11 mouse cellular contexts compared by ENCODE assay signal in the genomic region with DNA sequence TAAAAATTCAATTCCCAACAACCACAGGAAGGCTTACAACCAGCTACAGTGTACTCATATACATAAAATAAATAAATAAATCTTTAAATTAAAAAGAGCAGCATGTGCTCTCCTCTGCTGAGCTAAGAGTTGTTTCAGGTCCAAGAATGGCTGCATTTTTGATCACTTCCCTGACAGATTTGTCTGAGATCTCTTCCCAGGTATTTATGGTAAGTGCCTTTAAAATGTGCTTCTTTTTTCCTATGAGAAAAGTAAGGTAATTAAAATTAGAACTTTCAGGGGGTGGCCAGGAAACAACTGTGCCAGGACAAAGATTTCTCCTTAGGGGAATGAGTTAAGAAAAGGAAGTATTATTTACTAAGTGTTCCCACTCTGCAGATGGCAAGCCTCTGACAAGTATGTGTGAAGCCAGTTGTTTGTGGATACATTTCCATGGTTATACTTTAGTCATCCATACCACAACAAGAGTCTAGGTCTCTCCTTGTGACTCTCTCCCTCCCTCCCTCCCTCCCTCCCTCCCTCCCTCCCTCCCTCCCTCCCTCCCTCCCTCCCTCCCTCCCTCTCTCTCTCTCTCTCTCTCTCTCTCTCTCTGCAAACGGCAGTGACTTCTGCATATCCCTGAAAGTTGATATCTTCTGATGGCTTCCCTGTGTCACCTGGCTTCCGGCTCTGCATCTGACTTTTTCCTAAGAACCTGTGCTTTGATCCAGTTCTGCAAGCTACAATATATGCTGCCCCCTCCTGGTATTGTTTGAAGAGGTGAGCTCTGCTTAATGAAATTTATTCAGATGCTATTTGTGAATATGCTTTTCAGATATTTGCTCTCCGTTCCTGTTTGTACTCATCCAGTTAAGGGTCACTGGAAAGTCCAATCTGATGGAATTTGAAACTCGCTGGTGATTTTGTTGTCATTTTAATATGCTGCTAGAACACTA. TPM values are rescaled to one million over a fixed set of nuclear protein-coding genes. Genes with fewer than 3 reads are reported as not detected.
DNase-seq lines count a peak whose midpoint lies in the region; ATAC-seq and TF ChIP-seq lines count a peak whose summit lies in the region.
"Had no signal": no experiment of that assay in that cellular context is flagged by ENCODE, and none has a peak within 500 bp of the region (broad histone marks: within the 10 kb centered on the region; RNA-seq: fewer than 3 reads in every experiment).

No protein-coding gene starts in this region.

- no peaks in the 10 kb centered on the region for H3K36me3 ChIP-seq in intestine, postnatal 0 days (ENCODE audit: control insufficient read depth, insufficient read depth)
- H3K36me3 ChIP-seq in intestine, embryonic 15.5 days = no peaks in the 10 kb centered on the region
- H3K36me3 ChIP-seq: heart, embryonic 13.5 days; limb, embryonic 12.5 days; neural tube, embryonic 15.5 days had no signal

- no peaks in the 10 kb centered on the region for H3K27me3 ChIP-seq in intestine, postnatal 0 days (replicated peaks; ENCODE audit: control insufficient read depth, insufficient read depth, low read length)
- H3K27me3 ChIP-seq in intestine, embryonic 15.5 days (replicated peaks) = no peaks in the 10 kb centered on the region
- H3K27me3 ChIP-seq: heart, embryonic 13.5 days; limb, embryonic 12.5 days; neural tube, embryonic 15.5 days had no signal

- H3K9me3 ChIP-seq in intestine, postnatal 0 days (ENCODE audit: control insufficient read depth) = no peaks in the 10 kb centered on the region
- no peaks in the 10 kb centered on the region for H3K9me3 ChIP-seq in intestine, embryonic 15.5 days
- H3K9me3 ChIP-seq: heart, embryonic 13.5 days; limb, embryonic 12.5 days; neural tube, embryonic 15.5 days had no signal

- no peaks in the 10 kb centered on the region for H3K4me1 ChIP-seq in intestine, postnatal 0 days (replicated peaks; ENCODE audit: control insufficient read depth, insufficient read depth, low read length)
- no peaks in the 10 kb centered on the region for H3K4me1 ChIP-seq in intestine, embryonic 15.5 days (replicated peaks)
- H3K4me1 ChIP-seq: limb, embryonic 12.5 days; neural tube, embryonic 15.5 days had no signal

- no peak for ATAC-seq in intestine, postnatal 0 days
- no peak for ATAC-seq in intestine, embryonic 15.5 days
- ATAC-seq in erythroblast, adult 5-6 weeks (replicated peaks; ENCODE audit: low FRiP score, poor library complexity, severe bottlenecking) = no peak

- no peak overlapping the region for H3K4me3 ChIP-seq in intestine, postnatal 0 days (ENCODE audit: low read depth, low read length)
- no peak overlapping the region for H3K4me3 ChIP-seq in intestine, embryonic 15.5 days (replicated peaks)
- H3K4me3 ChIP-seq: heart, embryonic 13.5 days; limb, embryonic 12.5 days; neural tube, embryonic 15.5 days had no signal

- peak; percentile 55 for DNase-seq in adrenal gland, postnatal 14 days
- DNase-seq in adrenal gland, adult 18-20 months (ENCODE audit: low spot score in 2 of 2) = no peak
- peak; percentile 28 for DNase-seq in urinary bladder, postnatal 14 days (ENCODE audit: low spot score)
- DNase-seq in urinary bladder, adult 2 months (ENCODE audit: low spot score) = no peak
- DNase-seq in gastrocnemius, adult 8-10 months (ENCODE audit: low spot score in 2 of 2) = no peak

- no peak overlapping the region for H3K27ac ChIP-seq in intestine, postnatal 0 days (ENCODE audit: low read depth, low read length)
- H3K27ac ChIP-seq in intestine, embryonic 15.5 days = no peak overlapping the region
- H3K27ac ChIP-seq: heart, embryonic 13.5 days; limb, embryonic 12.5 days; neural tube, embryonic 15.5 days had no signal

- 26% methylated on average over 4 of the region's 4 CpGs for WGBS in intestine, postnatal 0 days
- 35% methylated on average over 3 of the region's 4 CpGs for WGBS in intestine, embryonic 15.5 days

- H3K9ac ChIP-seq in intestine, postnatal 0 days (ENCODE audit: low read depth, low read length) = no peak overlapping the region
- H3K9ac ChIP-seq in intestine, embryonic 15.5 days = no peak overlapping the region
- H3K9ac ChIP-seq: heart, embryonic 13.5 days; limb, embryonic 12.5 days; neural tube, embryonic 15.5 days had no signal

- H3K4me2 ChIP-seq in intestine, postnatal 0 days (replicated peaks; ENCODE audit: low read depth) = no peak overlapping the region
- H3K4me2 ChIP-seq in intestine, embryonic 15.5 days (replicated peaks) = no peak overlapping the region
- H3K4me2 ChIP-seq: heart, embryonic 13.5 days; limb, embryonic 12.5 days; neural tube, embryonic 15.5 days had no signal

- peak; percentile 76 for TF ChIP-seq CTCF in intestine, postnatal 0 days (IDR thresholded peaks at IDR 0.05; ENCODE audit: low read depth)

RNA-seq across cellular contexts. Expression of a gene that starts 21.9 kb away (rescaled TPM):
- 55.2 and 62.9 TPM in 2 replicates for total RNA-seq in adrenal gland, postnatal 14 days (2021)
- total RNA-seq in adrenal gland, adult 18-20 months (2021) = 10 to 100 TPM; 43.3 to 54.9 TPM
- polyA plus RNA-seq in intestine, postnatal 0 days (2015; fragmentation: Nextera tagmentation; extraction: Ambion mirVana) = 15.2 and 16.7 TPM in 2 replicates
- polyA plus RNA-seq in intestine, embryonic 15.5 days (2015; fragmentation: Nextera tagmentation; extraction: Ambion mirVana) = 19.7 and 20.6 TPM in 2 replicates
- 48.6 and 50.3 TPM in 2 replicates for polyA plus RNA-seq in urinary bladder, adult 2 months (2012; rRNA removed)
- 15.9 and 25.4 TPM in 2 replicates for total RNA-seq in erythroblast, adult 5-6 weeks (2015; ENCODE audit: low replicate concordance)
- 19.4 and 25.1 TPM in 2 replicates for total RNA-seq in erythroblast, adult 5-6 weeks (2017; ENCODE audit: low replicate concordance)
- total RNA-seq in gastrocnemius, adult 8-10 months (2022) = 10 to 100 TPM; 17.2 to 21.6 (median 19.0) TPM

Comparison
In these comparisons a context has a peak if more than half of its experiments do, and no peak if none do; other contexts are left out.
1. DNase-seq: peak in adrenal gland, postnatal 14 days (single experiment) and urinary bladder, postnatal 14 days (single experiment); none in adrenal gland, adult 18-20 months (0 of 2), urinary bladder, adult 2 months (single experiment) and gastrocnemius, adult 8-10 months (0 of 2).